ENCODE assay signal across 8 mouse cellular contexts in genomic region chr6:52969717-52970261, GRCm38 (mm10).
DNase-seq lines count a peak whose midpoint lies in the region; ATAC-seq and TF ChIP-seq lines count a peak whose summit lies in the region.
"Had no signal": no experiment of that assay in that cellular context is flagged by ENCODE, and none has a peak within 500 bp of the region (broad histone marks: within the 10 kb centered on the region; RNA-seq: fewer than 3 reads in every experiment).

No protein-coding gene starts in this region.

- H3K4me3 ChIP-seq in E14TG2a.4 (replicated peaks; ENCODE audit: low read length), result no peak overlapping the region
- H3K4me3 ChIP-seq: heart, embryonic 15.5 days had no signal

- H3K36me3 ChIP-seq in E14TG2a.4 (ENCODE audit: insufficient read depth, low read length), result no peaks in the 10 kb centered on the region
- H3K36me3 ChIP-seq: heart, embryonic 15.5 days had no signal

- peaks cover 12% of the 10 kb centered on the region for H3K9me3 ChIP-seq in E14TG2a.4 (ENCODE audit: low read length)
- H3K9me3 ChIP-seq: heart, embryonic 15.5 days had no signal

- H3K27me3 ChIP-seq in E14TG2a.4 (ENCODE audit: insufficient read depth, low read length), result 0 out of 2 replicates have a peak, but pooled peaks cover 10% of the 10 kb centered on the region
- H3K27me3 ChIP-seq: heart, embryonic 15.5 days had no signal

- H3K4me1 ChIP-seq in E14TG2a.4 (replicated peaks; ENCODE audit: low read depth, low read length), result peaks cover 7% of the 10 kb centered on the region; the same call in 1 of the 2 replicates

- 0 out of 2 replicates have a peak, but pooled peaks have one; percentile 57 for ATAC-seq in common myeloid progenitor, adult 5-6 weeks (replicated peaks; ENCODE audit: low read depth, poor library complexity, severe bottlenecking)
- ATAC-seq in megakaryocyte, adult 5-6 weeks (ENCODE audit: poor library complexity, severe bottlenecking), result peak; percentile 62

- TF ChIP-seq CTCF in E14TG2a.4 (conservative IDR thresholded peaks at IDR 0.05; ENCODE audit: low read length), result peak; percentile 72

- peak; percentile 74 for DNase-seq in ZHBTc4 (ENCODE audit: low read depth, low spot score)
- DNase-seq in heart, adult 8-10 months (ENCODE audit: low spot score), result peak; percentile 63
- DNase-seq in layer of hippocampus, postnatal 10 days (ENCODE audit: low spot score in 2 of 2), result peak; percentile 78 to 85
- DNase-seq in right cerebral cortex, postnatal 25 days, result peak; percentile 66
